Mouse (Mus musculus): ENCODE measurements around the gene Poll. TPM values are rescaled to one million over a fixed set of nuclear protein-coding genes. Genes with fewer than 3 reads are reported as not detected.

The Poll gene
- 8.9 TPM for total RNA-seq (2023)

GRCm38 (mm10) chr19:45560153-45560890, at the start of gene Poll, which contains the start of gene Gm17018:
TSS of gene Poll (minus strand) at chr19:45560531.
TSS of gene Gm17018 (plus strand) at chr19:45560615.

Other genes with a start within 250 kb of the Poll start
- gene Btrc, start 196.8 kb downstream of the Poll start, total RNA-seq (2023), result 15.8 TPM
- 14.4 TPM for gene Gm17018, start 84 bp upstream of the Poll start, total RNA-seq (2023)
- gene Fbxw4, start 99.8 kb upstream of the Poll start, total RNA-seq (2023), result 63.2 TPM
- not detected for gene Fgf8, start 182.4 kb upstream of the Poll start, total RNA-seq (2023)
- gene Npm3, start 189.1 kb upstream of the Poll start, total RNA-seq (2023), result 49.4 TPM
- gene Mgea5, start 223.3 kb upstream of the Poll start, total RNA-seq (2023), result 400 TPM

Measured in CD4-positive naive resting alpha-beta T cell, adult 76 days (primary cell).